Mouse (Mus musculus) splenic B cell, adult 2 months (primary cell): ENCODE results near the gene Trim72.
"Not testable (repeated sequence)": the region's sequence is repeated elsewhere in the genome, so short reads cannot be mapped to it uniquely, and the experiment has no call there.

Experiments used
- DNase-seq: peaks from one replicate; pipeline ENCODE4 v3.0.0-alpha.2; 2011; ENCODE audit warnings: low read depth, low spot score
- H3K27me3 ChIP-seq: 2 replicates; pipeline ENCODE4 v1.6.1; 2012; ENCODE audit warnings: mild to moderate bottlenecking, low read length, moderate library complexity, mixed read lengths; ENCODE audit not compliant: control insufficient read depth, poor library complexity, insufficient read depth, severe bottlenecking
- H3K36me3 ChIP-seq: 2 replicates; pipeline ENCODE4 v1.6.1; 2012; ENCODE audit warnings: mild to moderate bottlenecking, low read length, moderate library complexity, mixed read lengths; ENCODE audit not compliant: control insufficient read depth, poor library complexity, insufficient read depth, severe bottlenecking

The Trim72 gene

GRCm38 (mm10) chr7:128000068-128000950, 3.4 kb upstream of the Trim72 start:
- H3K36me3 ChIP-seq: no peaks in the 10 kb centered on the region
- DNase-seq: no peak

DNA sequence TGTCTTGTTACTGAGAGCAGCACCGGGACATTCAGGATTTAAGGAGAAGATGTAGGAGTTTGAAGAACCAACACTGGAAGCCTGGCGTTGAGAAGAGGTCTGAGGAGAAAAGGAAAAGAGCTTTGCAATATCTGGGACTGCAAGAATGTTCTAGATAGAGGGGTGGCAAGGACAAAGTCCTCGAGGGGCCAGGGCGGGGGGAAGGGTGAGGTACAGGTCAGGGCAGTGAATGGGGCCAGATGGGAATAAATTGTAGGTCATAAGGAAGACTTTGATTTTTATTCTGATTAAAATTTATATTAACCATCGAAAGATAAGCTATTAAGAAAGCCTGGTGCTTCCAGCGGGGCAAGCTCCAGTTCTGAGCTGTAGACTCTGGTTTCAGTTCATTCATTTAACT, 651 bp upstream of the Trim72 start:
- DNase-seq: no peak
- H3K27me3 ChIP-seq: no peaks in the 10 kb centered on the region
- no peaks in the 10 kb centered on the region for H3K36me3 ChIP-seq

More at GRCm38 (mm10) chr7:128000068-128000950, 3.4 kb upstream of the Trim72 start:
- H3K27me3 ChIP-seq: no peaks in the 10 kb centered on the region

- H3K27me3 ChIP-seq: no peaks in the 10 kb centered on the region
- no peak for DNase-seq
- H3K36me3 ChIP-seq: no peaks in the 10 kb centered on the region
Observed at GRCm38 (mm10) chr7:128004150-128004486, 369 bp downstream of the Trim72 start.

DNA sequence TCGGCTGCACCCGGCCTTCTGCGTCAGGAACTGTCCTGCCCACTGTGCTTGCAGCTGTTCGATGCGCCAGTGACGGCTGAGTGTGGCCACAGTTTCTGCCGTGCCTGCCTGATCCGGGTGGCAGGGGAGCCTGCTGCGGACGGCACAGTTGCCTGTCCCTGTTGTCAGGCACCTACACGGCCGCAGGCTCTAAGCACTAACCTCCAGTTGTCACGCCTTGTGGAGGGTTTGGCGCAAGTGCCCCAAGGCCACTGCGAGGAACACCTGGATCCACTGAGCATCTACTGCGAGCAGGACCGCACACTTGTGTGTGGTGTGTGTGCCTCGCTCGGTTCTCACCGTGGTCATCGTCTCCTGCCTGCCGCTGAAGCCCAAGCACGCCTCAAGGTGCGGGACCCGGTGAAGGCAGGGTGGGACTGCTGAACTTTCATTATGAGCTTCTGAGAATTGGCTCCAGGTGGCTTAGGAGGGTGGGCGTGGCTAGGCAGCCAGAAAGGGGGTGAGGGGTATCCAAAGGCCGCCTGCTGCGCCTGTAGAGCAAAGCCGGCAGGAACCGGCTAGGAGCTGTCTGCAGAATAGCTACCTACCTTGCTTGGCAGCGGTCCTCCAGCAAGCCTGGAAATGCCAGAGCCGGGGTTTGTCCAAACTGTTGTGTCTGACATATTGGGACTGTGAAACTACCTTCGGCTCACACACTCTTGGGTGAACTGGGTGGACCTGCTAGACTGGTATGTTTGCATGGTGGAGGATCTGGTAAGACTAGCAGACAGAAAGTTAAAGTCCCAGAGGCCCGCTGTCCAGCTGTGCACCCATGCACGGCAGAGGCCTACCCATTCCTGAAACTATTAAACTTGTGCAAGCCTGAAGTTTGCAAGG, 976 bp downstream of the Trim72 start:
- no peak for DNase-seq
- H3K27me3 ChIP-seq: no peaks in the 10 kb centered on the region
- no peaks in the 10 kb centered on the region for H3K36me3 ChIP-seq

DNA sequence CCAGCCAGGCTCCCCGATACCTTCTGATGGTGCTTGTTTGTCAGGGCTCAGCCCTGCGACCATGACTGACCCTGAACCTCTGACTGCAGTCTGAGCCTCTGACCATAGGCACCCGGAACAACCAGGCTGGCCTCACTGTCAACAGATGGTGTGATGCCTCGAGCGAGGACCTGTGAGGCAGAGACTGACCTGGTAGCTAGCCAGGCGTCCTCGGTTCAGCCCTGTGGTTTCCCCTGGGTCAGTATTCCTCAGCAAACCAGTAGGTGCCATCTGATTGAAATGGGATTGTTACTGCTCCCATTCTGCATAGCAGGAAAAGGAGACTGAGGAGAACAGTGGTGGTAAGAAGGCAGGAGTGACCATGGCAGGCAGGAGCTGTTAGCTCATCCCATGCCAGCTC, 2.4 kb downstream of the Trim72 start:
- H3K27me3 ChIP-seq: no peaks in the 10 kb centered on the region
- no peak for DNase-seq
- H3K36me3 ChIP-seq: no peaks in the 10 kb centered on the region

DNA sequence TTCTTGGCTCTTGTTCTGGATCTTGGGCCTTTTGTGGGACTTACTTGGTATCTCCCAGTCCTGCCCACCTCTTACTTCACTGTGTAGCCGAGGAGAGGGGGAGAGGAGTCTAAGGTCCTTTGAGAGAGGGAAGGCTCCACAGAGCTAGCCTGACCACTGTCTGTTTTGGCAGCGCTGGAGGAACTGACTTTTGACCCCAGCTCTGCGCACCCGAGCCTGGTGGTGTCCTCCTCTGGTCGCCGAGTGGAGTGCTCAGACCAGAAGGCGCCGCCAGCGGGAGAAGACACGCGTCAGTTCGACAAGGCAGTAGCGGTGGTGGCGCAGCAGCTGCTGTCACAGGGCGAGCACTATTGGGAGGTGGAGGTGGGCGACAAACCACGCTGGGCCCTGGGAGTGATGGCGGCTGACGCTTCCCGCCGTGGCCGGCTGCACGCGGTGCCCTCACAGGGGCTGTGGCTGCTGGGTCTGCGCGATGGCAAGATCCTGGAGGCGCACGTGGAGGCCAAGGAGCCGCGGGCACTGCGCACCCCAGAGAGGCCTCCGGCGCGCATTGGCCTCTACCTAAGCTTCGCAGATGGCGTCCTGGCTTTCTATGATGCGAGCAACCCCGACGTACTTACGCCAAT, 6.1 kb downstream of the Trim72 start:
- H3K27me3 ChIP-seq: no peaks in the 10 kb centered on the region
- H3K36me3 ChIP-seq: no peaks in the 10 kb centered on the region
- DNase-seq: no peak

DNA sequence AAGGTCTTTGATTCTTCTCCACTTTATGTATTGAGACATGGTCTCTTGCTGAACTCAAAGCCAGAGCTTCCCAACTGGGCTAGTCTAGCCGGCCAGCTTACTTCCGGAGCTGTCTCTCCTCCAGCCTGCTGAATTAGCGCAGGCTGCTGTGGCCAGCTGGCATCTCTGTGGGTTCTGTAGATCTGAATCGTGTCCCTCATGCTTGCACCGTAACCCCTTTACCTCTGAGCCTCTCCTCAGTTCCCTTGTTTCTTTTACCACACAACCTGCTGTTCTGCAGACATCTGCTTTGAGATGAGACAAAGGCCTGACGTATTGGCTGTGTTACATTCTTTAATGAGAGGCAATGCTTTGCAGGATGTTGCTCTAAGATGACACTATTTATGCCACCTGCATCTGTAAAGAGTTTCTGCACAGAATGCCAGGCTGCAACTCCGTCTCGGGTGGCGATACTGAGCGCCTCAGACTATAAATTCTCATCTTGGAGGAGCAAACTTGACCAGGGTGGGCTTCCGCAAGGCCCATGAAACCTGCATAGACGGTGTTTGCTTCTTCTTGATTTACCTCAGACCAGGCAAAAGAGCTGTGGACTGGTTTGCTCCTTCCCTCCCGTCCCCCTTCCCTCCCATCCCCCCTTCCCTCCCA, 8.5 kb downstream of the Trim72 start:
- no peak for DNase-seq
- Histone ChIP-seq H3K36me3 (no peaks in the 10 kb centered on the region), H3K27me3 (no peaks in the 10 kb centered on the region)

DNA sequence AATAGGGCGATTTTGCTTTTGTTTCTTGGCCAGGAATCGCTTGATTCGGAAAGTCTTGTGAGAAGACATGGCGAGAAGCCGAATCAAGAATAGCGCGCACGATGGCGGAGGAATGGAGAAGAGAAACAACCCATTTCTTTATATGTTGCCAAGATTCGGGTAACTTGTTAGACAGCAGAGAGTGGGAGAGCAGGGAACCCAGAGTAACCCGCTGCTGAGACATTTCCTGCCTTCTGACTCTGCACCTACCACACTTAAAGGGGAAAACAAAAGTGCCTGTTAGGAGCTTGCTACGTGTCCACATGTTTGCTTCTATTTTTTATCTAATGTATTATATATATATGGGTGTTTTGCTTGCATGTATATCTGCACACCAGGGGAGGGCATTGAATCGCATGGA, 9.4 kb downstream of the Trim72 start:
- Histone ChIP-seq H3K36me3 (no peaks in the 10 kb centered on the region), H3K27me3 (no peaks in the 10 kb centered on the region)
- DNase-seq: no peak

- not testable (repeated sequence) for DNase-seq, H3K36me3 ChIP-seq
Observed at GRCm38 (mm10) chr7:128016134-128016533, 12.4 kb downstream of the Trim72 start.

DNA sequence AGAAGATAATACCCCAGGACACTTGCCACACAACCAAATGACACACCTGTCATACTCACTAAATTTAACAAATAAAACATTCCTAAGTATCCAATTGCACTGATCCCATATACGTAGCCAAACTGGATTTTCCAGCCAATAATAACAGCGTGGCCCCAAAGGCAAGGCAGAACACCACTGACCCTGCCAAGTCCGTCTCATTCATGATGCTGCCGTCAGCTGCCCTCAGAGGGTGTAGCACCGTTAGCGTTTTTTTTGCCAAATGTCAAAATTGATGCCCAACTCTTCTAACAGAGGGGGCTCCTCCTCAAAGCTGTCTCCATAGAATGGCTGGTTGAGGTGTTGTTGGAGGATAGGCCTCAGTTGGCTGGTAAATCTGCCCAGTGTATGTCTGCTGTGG, 12.9 kb downstream of the Trim72 start:
- Histone ChIP-seq H3K27me3 (no peaks in the 10 kb centered on the region), H3K36me3 (no peaks in the 10 kb centered on the region)
- DNase-seq: no peak

More at GRCm38 (mm10) chr7:128016134-128016533, 12.4 kb downstream of the Trim72 start:
- H3K27me3 ChIP-seq: not testable (repeated sequence)

DNA sequence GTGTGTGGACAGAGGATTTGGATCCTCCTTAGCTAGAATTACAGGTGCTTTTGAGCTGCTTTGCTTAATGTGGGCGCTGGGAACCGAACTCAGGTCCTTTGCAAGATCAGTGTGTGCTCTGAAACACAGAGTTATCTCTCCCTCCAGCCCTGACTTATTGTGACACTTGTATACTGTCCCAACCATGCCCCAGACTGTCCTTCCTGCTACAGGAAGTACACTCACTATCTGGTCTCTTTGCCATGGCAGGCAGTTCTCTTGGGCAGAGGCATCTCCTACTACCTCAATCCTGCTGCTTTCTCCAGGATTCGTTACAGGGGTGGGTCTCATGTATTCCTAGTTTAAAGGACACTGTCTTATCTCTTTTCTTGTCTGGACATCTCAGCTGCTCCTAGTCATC, 14.5 kb downstream of the Trim72 start:
- Histone ChIP-seq H3K27me3 (no peaks in the 10 kb centered on the region), H3K36me3 (no peaks in the 10 kb centered on the region)

GRCm38 (mm10) chr7:128019187-128019586, 15.4 kb downstream of the Trim72 start:
- H3K36me3 ChIP-seq: no peaks in the 10 kb centered on the region
- H3K27me3 ChIP-seq: no peaks in the 10 kb centered on the region
- DNase-seq: no peak

More for the DNA sequence above, 14.5 kb downstream of the Trim72 start:
- no peak for DNase-seq

DNA sequence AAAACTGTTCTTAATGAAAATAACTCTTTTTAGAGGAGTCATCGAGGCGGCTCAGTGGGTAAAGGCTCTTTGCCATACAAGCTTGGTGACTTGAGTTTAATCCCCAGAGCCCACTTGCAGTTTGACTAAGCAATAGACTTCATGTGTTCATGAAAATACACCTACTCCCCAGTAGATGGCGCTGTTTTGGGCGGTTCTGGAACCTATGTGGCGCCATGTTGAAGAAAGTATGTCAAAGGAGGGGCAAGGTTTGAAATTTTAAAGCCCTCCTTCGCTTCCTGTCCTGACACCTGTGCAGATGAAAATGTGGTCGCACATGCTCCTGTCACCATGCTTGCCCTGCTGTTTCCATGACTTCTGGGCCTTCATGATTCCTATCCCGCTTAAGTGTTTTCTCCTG, 19.2 kb downstream of the Trim72 start:
- Histone ChIP-seq H3K36me3 (no peaks in the 10 kb centered on the region), H3K27me3 (no peaks in the 10 kb centered on the region)
- peak; percentile 48 for DNase-seq

DNA sequence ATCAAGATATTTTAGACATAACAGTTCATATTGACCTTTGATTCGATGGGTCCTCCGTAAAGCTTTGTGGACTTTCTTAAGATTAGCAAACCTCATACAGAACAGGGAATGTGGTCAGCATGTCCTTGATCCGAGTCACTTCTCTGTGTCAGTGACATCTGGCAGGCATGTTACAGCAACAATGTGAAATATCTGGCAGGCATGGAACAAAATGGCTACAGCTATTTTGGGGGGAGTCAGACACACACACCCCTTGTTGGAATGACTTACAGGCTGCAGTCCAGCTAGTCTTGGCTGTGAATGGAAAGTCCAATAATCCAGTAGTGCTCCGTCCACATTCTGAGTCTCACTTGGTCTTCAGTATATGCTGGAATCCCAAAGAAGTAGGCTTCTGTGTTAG, 19.8 kb downstream of the Trim72 start:
- no peaks in the 10 kb centered on the region for H3K36me3 ChIP-seq
- DNase-seq: no peak
- H3K27me3 ChIP-seq: no peaks in the 10 kb centered on the region
